Mouse (Mus musculus): ENCODE data around the gene Epm2a.

- TF ChIP-seq CTCF (IDR thresholded peaks at IDR 0.05; ENCODE audit: control insufficient read depth, insufficient read depth, low read length) (no peak), POLR2A (IDR thresholded peaks at IDR 0.05; ENCODE audit: borderline replicate concordance, control insufficient read depth, low read depth, low read length) (no peak)
Observed at GRCm38 (mm10) chr10:11344536-11345468, 1.6 kb downstream of the Epm2a start.

All from bone marrow, adult 2 months (tissue).